Mouse (Mus musculus) ovary, postnatal 14 days (tissue): ENCODE results near the gene Col24a1.

Experiments used
- DNase-seq: peaks from one replicate; pipeline ENCODE4 v3.0.0; 2022; ENCODE audit warnings: low spot score

The Col24a1 gene

GRCm38 (mm10) chr3:145463731-145464130 is 171.5 kb downstream of the Col24a1 start:
- DNase-seq: no peak

GRCm38 (mm10) chr3:145471094-145471493 is 178.8 kb downstream of the Col24a1 start:
- no peak for DNase-seq

- DNase-seq: no peak
Measured at GRCm38 (mm10) chr3:145474163-145474562, 181.9 kb downstream of the Col24a1 start.

- DNase-seq: no peak
Measured at GRCm38 (mm10) chr3:145476634-145477033, 184.4 kb downstream of the Col24a1 start.

DNA sequence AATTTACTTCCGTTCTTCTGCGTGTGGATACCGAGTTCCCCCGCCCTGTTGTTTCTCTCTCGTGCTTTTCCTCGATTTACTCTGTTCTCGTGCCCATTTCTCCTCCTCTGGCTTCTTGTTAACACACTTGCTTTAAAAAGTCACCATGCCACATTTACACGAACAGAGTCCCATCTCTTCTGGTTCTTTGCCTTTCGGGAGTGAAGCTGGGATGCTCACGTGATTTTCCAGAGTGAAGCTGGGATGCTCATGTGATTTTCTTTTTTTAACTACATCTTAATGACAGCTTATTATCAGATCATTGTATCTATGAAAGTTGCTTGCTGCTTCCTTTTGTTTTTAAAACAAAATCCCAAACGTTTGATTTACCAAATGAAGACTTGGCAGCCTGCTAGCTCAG is 184.8 kb downstream of the Col24a1 start:
- DNase-seq: no peak

GRCm38 (mm10) chr3:145478446-145478845 is 186.2 kb downstream of the Col24a1 start:
- DNase-seq: no peak

DNA sequence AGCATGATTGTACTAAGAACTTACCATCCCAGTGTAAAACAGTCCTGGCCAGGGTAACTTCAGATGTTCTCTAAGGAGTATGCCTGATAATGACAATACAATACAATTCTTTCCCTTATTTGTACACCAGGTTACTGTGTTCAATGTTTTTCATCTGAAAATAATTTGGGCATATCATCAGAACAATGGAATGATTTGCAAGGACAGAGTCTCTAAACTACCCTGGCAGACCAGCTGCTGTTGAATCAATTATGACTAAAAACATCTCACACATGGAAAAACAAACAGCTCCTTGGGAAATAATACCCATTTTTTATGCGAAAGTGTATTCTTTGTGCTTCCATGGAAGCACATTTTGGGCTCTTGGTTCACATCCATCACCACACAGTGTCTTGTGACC is 198.0 kb downstream of the Col24a1 start:
- DNase-seq: no peak

- DNase-seq: no peak
Measured at GRCm38 (mm10) chr3:145491326-145491725, 199.1 kb downstream of the Col24a1 start.

- DNase-seq: no peak
Measured at GRCm38 (mm10) chr3:145498127-145498526, 205.9 kb downstream of the Col24a1 start.

GRCm38 (mm10) chr3:145498893-145499292 is 206.6 kb downstream of the Col24a1 start:
- DNase-seq: no peak

- no peak for DNase-seq
Measured at GRCm38 (mm10) chr3:145504830-145505229, 212.6 kb downstream of the Col24a1 start.

GRCm38 (mm10) chr3:145508550-145508949 is 216.3 kb downstream of the Col24a1 start:
- no peak for DNase-seq

DNA sequence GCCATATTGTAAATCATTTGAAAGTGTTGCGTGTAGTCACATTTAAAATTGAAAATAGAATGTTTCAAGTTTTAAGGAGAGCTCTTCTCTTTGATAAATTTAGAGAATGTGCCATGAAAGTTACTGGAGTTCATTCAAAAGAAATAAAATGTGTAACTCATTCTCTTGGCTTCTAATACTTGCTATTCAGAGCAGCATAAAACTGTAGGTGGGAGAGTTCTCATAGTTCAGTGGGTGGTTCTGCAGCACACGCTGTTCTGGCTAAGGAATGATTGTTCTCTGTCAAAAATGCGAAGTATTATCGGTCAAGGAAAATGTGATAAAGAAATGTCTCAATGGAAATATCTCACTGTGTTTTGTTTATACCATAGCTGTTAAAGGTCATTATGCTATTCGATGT is 221.9 kb downstream of the Col24a1 start:
- no peak for DNase-seq

GRCm38 (mm10) chr3:145521528-145522080 is 229.3 kb downstream of the Col24a1 start:
- no peak for DNase-seq

DNA sequence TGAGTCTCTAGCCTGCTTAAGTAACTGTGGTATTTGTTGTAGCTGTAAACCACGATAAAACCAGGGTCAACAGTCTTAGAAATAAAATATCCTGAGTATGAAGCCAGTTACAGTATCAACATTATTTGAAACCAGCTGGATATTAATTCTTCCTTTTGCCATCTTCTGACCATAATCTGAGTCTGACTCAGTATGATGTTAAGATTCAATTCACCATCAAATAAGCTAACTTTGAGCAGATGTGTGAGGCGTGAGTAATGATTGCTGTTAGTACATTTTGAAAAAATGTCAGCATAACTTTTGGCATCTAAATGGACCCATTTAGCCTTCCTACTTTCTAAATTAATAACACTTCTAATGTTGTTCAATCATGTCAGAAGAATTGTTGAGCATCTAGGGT is 230.0 kb downstream of the Col24a1 start:
- DNase-seq: no peak

GRCm38 (mm10) chr3:145525266-145525665 is 233.0 kb downstream of the Col24a1 start:
- DNase-seq: no peak

- no peak for DNase-seq
Measured at GRCm38 (mm10) chr3:145537870-145538269, 245.6 kb downstream of the Col24a1 start.

- no peak for DNase-seq
Measured at GRCm38 (mm10) chr3:145548441-145549415, 256.5 kb downstream of the Col24a1 start.

DNA sequence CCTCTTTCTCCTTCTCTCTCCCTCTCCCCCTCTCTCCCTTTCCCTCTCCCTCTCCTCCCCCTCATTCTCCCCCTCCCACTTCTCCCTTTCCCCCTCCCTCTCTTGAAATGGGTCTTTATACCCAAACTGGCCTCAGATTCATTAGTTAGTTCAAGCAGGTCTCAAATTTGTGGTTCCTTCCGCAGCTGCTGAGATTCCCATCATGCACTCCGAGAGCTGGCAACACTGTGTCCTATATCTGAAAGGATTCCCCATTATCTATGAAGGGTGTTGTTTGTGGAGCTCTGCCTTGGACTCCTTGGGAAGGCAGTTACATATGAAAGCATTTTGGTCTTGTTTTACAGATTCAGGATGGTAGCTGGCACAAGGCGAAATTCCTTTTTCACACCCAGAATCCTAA is 257.9 kb downstream of the Col24a1 start:
- no peak for DNase-seq

- no peak for DNase-seq
Measured at GRCm38 (mm10) chr3:145554388-145554787, 262.1 kb downstream of the Col24a1 start.

- DNase-seq: no peak
Measured at GRCm38 (mm10) chr3:145556206-145556605, 263.9 kb downstream of the Col24a1 start.

DNA sequence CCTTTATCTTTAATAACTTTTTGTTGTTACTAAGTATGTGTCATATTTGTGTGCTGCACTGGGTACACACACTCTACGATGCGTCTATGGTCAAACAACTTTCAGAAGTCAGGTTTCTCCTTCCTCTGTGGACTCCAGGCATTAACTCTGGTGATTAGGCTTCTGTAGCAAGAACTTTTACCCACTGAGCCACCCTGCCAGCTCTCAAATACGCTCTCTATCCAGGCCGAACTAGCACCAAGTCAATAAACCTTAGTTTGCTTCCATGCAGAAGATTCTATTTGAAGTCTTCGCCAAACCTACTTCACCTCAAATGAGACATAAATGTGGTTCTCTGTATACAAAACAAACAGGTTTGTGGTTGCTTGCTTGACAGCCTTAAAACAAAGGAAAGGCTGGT is 267.4 kb downstream of the Col24a1 start:
- DNase-seq: no peak

GRCm38 (mm10) chr3:145560117-145560516 is 267.8 kb downstream of the Col24a1 start:
- no peak for DNase-seq
